Mouse (Mus musculus): ENCODE measurements around the gene Krt20. TPM values are rescaled to one million over a fixed set of nuclear protein-coding genes. Genes with fewer than 3 reads are reported as not detected.

The Krt20 gene
- polyA plus RNA-seq, 1 experiment from 2014 or later, result 0.14 TPM

- Histone ChIP-seq H3K9me3 (no peaks in the 10 kb centered on the region), H3K4me3 (no peak overlapping the region), H3K4me2 (no peak overlapping the region), H3K27ac (replicated peaks) (no peak overlapping the region), H3K27me3 (no peaks in the 10 kb centered on the region), H3K4me1 (replicated peaks) (no peaks in the 10 kb centered on the region), H3K36me3 (no peaks in the 10 kb centered on the region), H3K9ac (no peak overlapping the region)
- no peak for ATAC-seq (ENCODE audit: low FRiP score, low read depth)
- WGBS, result 87% methylated on average over 4 of the region's 4 CpGs
Measured at GRCm38 (mm10) chr11:99454044-99454443, 16.1 kb upstream of the Krt20 start.

DNA sequence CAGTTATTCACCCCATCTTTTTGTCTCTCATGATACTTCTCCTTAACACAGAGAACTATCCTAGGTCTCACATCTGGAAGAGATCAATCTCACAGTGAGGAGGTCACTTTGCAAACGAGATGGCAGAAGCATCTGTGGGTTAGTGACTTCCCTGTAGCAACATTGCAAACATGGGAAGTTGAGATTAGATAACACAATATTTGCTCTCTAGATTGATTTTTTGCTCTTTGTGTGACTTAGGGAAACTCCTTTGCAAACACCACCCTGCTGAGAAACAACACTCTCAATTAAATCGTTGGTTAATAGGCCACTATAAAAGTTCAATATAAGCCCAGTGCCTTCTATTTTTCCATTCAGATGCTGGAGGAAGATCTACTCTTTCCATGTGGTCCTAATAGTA lies 10.8 kb upstream of the Krt20 start:
- WGBS, result 79% methylated on average over 2 of the region's 2 CpGs
- Histone ChIP-seq H3K27me3 (no peaks in the 10 kb centered on the region), H3K9me3 (no peaks in the 10 kb centered on the region), H3K4me2 (no peak overlapping the region), H3K9ac (no peak overlapping the region), H3K27ac (replicated peaks) (no peak overlapping the region), H3K4me3 (no peak overlapping the region), H3K36me3 (no peaks in the 10 kb centered on the region), H3K4me1 (replicated peaks) (no peaks in the 10 kb centered on the region)
- ATAC-seq (ENCODE audit: low FRiP score, low read depth), result no peak

DNA sequence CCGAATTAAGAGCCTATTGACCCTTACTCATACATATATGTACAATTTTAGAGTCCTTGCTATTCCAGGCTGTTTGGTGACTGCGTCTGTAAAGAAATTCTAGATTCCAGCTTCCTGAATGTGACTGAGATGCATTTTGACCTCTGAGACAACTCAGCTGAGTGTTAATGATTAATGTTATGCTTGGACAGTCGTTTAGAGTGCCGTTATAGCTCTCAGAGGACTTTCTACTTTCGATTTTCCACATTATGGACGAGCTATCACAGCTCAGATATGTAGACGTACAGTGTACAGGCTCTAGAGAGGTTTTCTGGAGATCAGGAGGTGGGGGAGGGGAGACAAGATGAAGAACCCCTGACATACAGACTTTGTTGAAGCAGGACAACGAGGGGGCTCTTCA lies 3.3 kb upstream of the Krt20 start:
- WGBS, result 64% methylated on average over 8 of the region's 8 CpGs
- H3K27me3 ChIP-seq, result no peaks in the 10 kb centered on the region
- no peaks in the 10 kb centered on the region for H3K36me3 ChIP-seq
- H3K27ac ChIP-seq (replicated peaks), result no peak overlapping the region
- no peak for ATAC-seq (ENCODE audit: low FRiP score, low read depth)
- no peak overlapping the region for H3K4me2 ChIP-seq
- no peak overlapping the region for H3K9ac ChIP-seq
- no peaks in the 10 kb centered on the region for H3K9me3 ChIP-seq
- no peak overlapping the region for H3K4me3 ChIP-seq
- no peaks in the 10 kb centered on the region for H3K4me1 ChIP-seq (replicated peaks)

GRCm38 (mm10) chr11:99439465-99439864 lies 1.5 kb upstream of the Krt20 start:
- no peaks in the 10 kb centered on the region for H3K4me1 ChIP-seq (replicated peaks)
- no peak overlapping the region for H3K9ac ChIP-seq
- no peaks in the 10 kb centered on the region for H3K9me3 ChIP-seq
- WGBS, result 79% methylated on average over 10 of the region's 10 CpGs
- no peak for ATAC-seq (ENCODE audit: low FRiP score, low read depth)
- no peaks in the 10 kb centered on the region for H3K36me3 ChIP-seq
- no peak overlapping the region for H3K4me2 ChIP-seq
- no peaks in the 10 kb centered on the region for H3K27me3 ChIP-seq
- H3K4me3 ChIP-seq, result no peak overlapping the region
- no peak overlapping the region for H3K27ac ChIP-seq (replicated peaks)

- WGBS, result 80% methylated on average over 4 of the region's 4 CpGs
- ATAC-seq (ENCODE audit: low FRiP score, low read depth), result no peak
- H3K9me3 ChIP-seq, result no peaks in the 10 kb centered on the region
Measured at GRCm38 (mm10) chr11:99436625-99437024, 1.3 kb downstream of the Krt20 start.

DNA sequence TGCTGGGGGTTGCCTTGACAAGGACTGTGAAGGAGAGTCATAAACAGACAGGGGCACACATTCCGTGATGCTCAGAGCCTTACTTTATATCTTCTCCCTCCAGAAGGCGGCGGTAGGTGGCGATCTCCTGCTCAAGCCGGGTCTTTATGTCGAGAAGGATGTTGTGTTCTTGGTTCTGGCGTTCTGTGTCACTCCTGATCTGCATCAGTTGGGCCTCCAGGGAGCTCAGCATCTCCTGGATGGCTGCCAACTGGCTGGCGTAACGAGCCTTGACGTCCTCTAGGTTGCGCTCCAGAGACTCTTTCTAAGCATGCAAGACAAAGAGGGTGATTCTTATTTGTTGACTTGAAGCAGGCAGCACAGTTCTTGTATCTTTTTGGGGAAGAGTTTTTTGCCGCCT lies 7.3 kb downstream of the Krt20 start:
- Histone ChIP-seq H3K9me3 (no peaks in the 10 kb centered on the region), H3K36me3 (no peaks in the 10 kb centered on the region), H3K27ac (replicated peaks) (no peak overlapping the region), H3K4me3 (no peak overlapping the region), H3K4me2 (no peak overlapping the region), H3K27me3 (no peaks in the 10 kb centered on the region), H3K4me1 (replicated peaks) (0 out of 2 replicates have a peak, but pooled peaks cover 6% of the 10 kb centered on the region), H3K9ac (no peak overlapping the region)
- 34% methylated on average over 12 of the region's 12 CpGs for WGBS
- no peak for ATAC-seq (ENCODE audit: low FRiP score, low read depth)

More at GRCm38 (mm10) chr11:99436625-99437024, 1.3 kb downstream of the Krt20 start:
- Histone ChIP-seq H3K9ac (no peak overlapping the region), H3K36me3 (no peaks in the 10 kb centered on the region), H3K4me2 (no peak overlapping the region), H3K4me3 (no peak overlapping the region), H3K27me3 (no peaks in the 10 kb centered on the region), H3K4me1 (replicated peaks) (no peaks in the 10 kb centered on the region), H3K27ac (replicated peaks) (no peak overlapping the region)

GRCm38 (mm10) chr11:99422159-99422558 lies 15.8 kb downstream of the Krt20 start, which contains the start of gene Krt12:
Gene Krt12 (minus strand): TSS chr11:99422259.
- no peaks in the 10 kb centered on the region for H3K4me1 ChIP-seq (replicated peaks)
- WGBS, result 92% methylated on average over 10 of the region's 10 CpGs
- H3K27ac ChIP-seq (replicated peaks), result no peak within 1 kb of the TSS
- H3K4me3 ChIP-seq, result no peak within 1 kb of the TSS
- ATAC-seq (ENCODE audit: low FRiP score, low read depth), result no peak
- H3K27me3 ChIP-seq, result no peaks in the 10 kb centered on the region
- no peaks in the 10 kb centered on the region for H3K9me3 ChIP-seq
- H3K9ac ChIP-seq, result no peak within 1 kb of the TSS
- H3K4me2 ChIP-seq, result no peak within 1 kb of the TSS
- no peaks in the 10 kb centered on the region for H3K36me3 ChIP-seq

GRCm38 (mm10) chr11:99420586-99420985 lies 17.4 kb downstream of the Krt20 start:
- no peak overlapping the region for H3K4me3 ChIP-seq
- WGBS, result 66% methylated on average over 10 of the region's 10 CpGs
- no peaks in the 10 kb centered on the region for H3K27me3 ChIP-seq
- H3K9me3 ChIP-seq, result no peaks in the 10 kb centered on the region
- no peaks in the 10 kb centered on the region for H3K4me1 ChIP-seq (replicated peaks)
- H3K27ac ChIP-seq (replicated peaks), result no peak overlapping the region
- no peaks in the 10 kb centered on the region for H3K36me3 ChIP-seq
- no peak for ATAC-seq (ENCODE audit: low FRiP score, low read depth)
- H3K4me2 ChIP-seq, result no peak overlapping the region
- H3K9ac ChIP-seq, result no peak overlapping the region

GRCm38 (mm10) chr11:99417819-99418218 lies 20.1 kb downstream of the Krt20 start:
- Histone ChIP-seq H3K4me2 (no peak overlapping the region), H3K4me3 (no peak overlapping the region), H3K9me3 (no peaks in the 10 kb centered on the region), H3K4me1 (replicated peaks) (no peaks in the 10 kb centered on the region), H3K27ac (replicated peaks) (no peak overlapping the region), H3K27me3 (no peaks in the 10 kb centered on the region), H3K9ac (no peak overlapping the region), H3K36me3 (no peaks in the 10 kb centered on the region)
- WGBS, result 75% methylated on average over 16 of the region's 16 CpGs
- no peak for ATAC-seq (ENCODE audit: low FRiP score, low read depth)

DNA sequence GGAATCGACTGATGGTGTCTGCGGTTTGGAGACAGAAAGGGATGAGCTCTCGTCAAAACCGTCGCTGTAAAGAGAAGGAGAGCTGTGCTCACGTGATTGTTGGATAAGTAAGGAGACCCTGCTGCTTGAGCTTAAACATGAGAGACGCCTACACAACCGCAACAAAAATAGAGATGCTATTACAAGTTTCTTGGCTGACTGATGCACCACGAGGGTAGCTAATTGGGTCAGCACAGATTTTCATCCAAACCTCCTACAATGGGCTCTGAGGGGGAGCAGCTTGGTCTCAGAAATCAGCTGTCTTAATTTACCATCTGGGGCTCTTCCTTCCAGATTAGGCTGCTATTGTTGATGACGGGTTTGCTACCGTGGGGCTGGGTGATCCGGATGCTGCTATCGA lies 21.0 kb downstream of the Krt20 start:
- ATAC-seq (ENCODE audit: low FRiP score, low read depth), result no peak
- Histone ChIP-seq H3K4me3 (no peak overlapping the region), H3K36me3 (no peaks in the 10 kb centered on the region), H3K9ac (no peak overlapping the region), H3K9me3 (no peaks in the 10 kb centered on the region), H3K27me3 (no peaks in the 10 kb centered on the region), H3K4me1 (replicated peaks) (no peaks in the 10 kb centered on the region), H3K4me2 (no peak overlapping the region), H3K27ac (replicated peaks) (no peak overlapping the region)
- 78% methylated on average over 13 of the region's 13 CpGs for WGBS

- 94% methylated on average over 13 of the region's 13 CpGs for WGBS
- H3K4me3 ChIP-seq, result no peak overlapping the region
Measured at GRCm38 (mm10) chr11:99414463-99415147, 23.3 kb downstream of the Krt20 start.

GRCm38 (mm10) chr11:99413247-99413646 lies 24.7 kb downstream of the Krt20 start:
- no peak overlapping the region for H3K27ac ChIP-seq (replicated peaks)
- no peaks in the 10 kb centered on the region for H3K4me1 ChIP-seq (replicated peaks)
- WGBS, result 21% methylated on average over 6 of the region's 6 CpGs
- no peak overlapping the region for H3K4me3 ChIP-seq
- ATAC-seq (ENCODE audit: low FRiP score, low read depth), result no peak
- no peaks in the 10 kb centered on the region for H3K27me3 ChIP-seq
- no peaks in the 10 kb centered on the region for H3K9me3 ChIP-seq
- H3K36me3 ChIP-seq, result no peaks in the 10 kb centered on the region
- H3K4me2 ChIP-seq, result no peak overlapping the region
- H3K9ac ChIP-seq, result no peak overlapping the region

More at GRCm38 (mm10) chr11:99414463-99415147, 23.3 kb downstream of the Krt20 start:
- no peak for ATAC-seq (ENCODE audit: low FRiP score, low read depth)
- H3K27me3 ChIP-seq, result no peaks in the 10 kb centered on the region
- no peaks in the 10 kb centered on the region for H3K4me1 ChIP-seq (replicated peaks)
- no peak overlapping the region for H3K4me2 ChIP-seq
- no peaks in the 10 kb centered on the region for H3K36me3 ChIP-seq
- H3K9ac ChIP-seq, result no peak overlapping the region
- no peak overlapping the region for H3K27ac ChIP-seq (replicated peaks)
- H3K9me3 ChIP-seq, result no peaks in the 10 kb centered on the region

DNA sequence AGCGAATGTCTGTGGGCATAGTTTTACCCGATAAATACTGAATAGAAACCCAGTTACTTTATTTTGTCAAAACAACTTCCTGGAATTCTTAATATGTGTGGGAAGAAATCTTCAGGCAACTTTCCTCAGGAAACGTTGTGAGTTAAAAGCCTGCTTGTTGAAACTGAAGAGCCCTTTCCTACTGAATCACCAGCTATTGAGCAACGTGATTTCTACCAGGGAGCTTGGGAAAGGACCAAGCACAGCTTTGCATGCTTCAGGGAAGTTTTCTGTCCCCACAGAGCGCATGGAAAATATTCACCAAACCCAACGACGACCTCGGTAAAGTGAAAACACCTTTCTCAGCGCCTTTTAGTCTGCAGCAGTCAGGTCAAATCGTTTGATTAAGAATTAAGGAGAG lies 31.8 kb downstream of the Krt20 start:
- WGBS, result 82% methylated on average over 10 of the region's 10 CpGs

More for the DNA sequence above, 31.8 kb downstream of the Krt20 start:
- no peaks in the 10 kb centered on the region for H3K36me3 ChIP-seq
- no peaks in the 10 kb centered on the region for H3K9me3 ChIP-seq
- no peaks in the 10 kb centered on the region for H3K4me1 ChIP-seq (replicated peaks)
- H3K4me3 ChIP-seq, result no peak overlapping the region
- no peak overlapping the region for H3K9ac ChIP-seq
- no peak overlapping the region for H3K4me2 ChIP-seq
- H3K27me3 ChIP-seq, result 0 out of 2 replicates have a peak, but pooled peaks cover 2% of the 10 kb centered on the region
- ATAC-seq (ENCODE audit: low FRiP score, low read depth), result no peak
- H3K27ac ChIP-seq (replicated peaks), result no peak overlapping the region

Data from hindbrain, embryonic 15.5 days (tissue).